Mouse (Mus musculus) lung, embryonic 15.5 days (tissue): Measurements from ENCODE around the gene C1qtnf12. TPM values are rescaled to one million over a fixed set of nuclear protein-coding genes. Genes with fewer than 3 reads are reported as not detected.
A peak's percentile ranks its signal among the peaks of the same experiment; 100 is the strongest.

ENCODE experiments used
- ATAC-seq: fragments of 200-750 bp; cut with Nextera tagmentation; 2 replicates; pipeline ENCODE4 v1.8.0; 2017; ENCODE audit warnings: moderate number of reproducible peaks, borderline replicate concordance; ENCODE audit not compliant: low FRiP score, low TSS enrichment; ENCODE audit errors: extremely low read depth
- H3K27ac ChIP-seq: fragments of 300-500 bp; sonication (generic); 2 replicates; pipeline ENCODE4 v1.5.1; 2015; ENCODE audit warnings: moderate library complexity, mild to moderate bottlenecking, inconsistent platforms
- H3K27me3 ChIP-seq: fragments of 300-500 bp; sonication (generic); 2 replicates; pipeline ENCODE4 v1.6.1; 2015; ENCODE audit warnings: inconsistent platforms
- H3K36me3 ChIP-seq: fragments of 300-500 bp; sonication (generic); 2 replicates; pipeline ENCODE4 v1.6.1; 2015; ENCODE audit warnings: inconsistent platforms
- H3K4me1 ChIP-seq: fragments of 300-500 bp; sonication (generic); 2 replicates; pipeline ENCODE4 v1.6.1; 2015; ENCODE audit warnings: inconsistent platforms
- H3K4me2 ChIP-seq: fragments of 300-500 bp; sonication (generic); 2 replicates; pipeline ENCODE4 v1.6.1; 2015; ENCODE audit warnings: inconsistent platforms, mild to moderate bottlenecking, moderate library complexity
- H3K4me3 ChIP-seq: fragments of 300-500 bp; sonication (generic); 2 replicates; pipeline ENCODE4 v1.5.1; 2015; ENCODE audit warnings: mild to moderate bottlenecking, inconsistent platforms
- H3K9ac ChIP-seq: fragments of 300-500 bp; sonication (generic); 2 replicates; pipeline ENCODE4 v1.6.1; 2015; ENCODE audit warnings: inconsistent platforms
- H3K9me3 ChIP-seq: fragments of 300-500 bp; sonication (generic); 2 replicates; pipeline ENCODE4 v1.6.1; 2016; ENCODE audit warnings: inconsistent platforms
- WGBS: fragments of 180-500 bp; shearing (Covaris S2); methylation state at CpG from one replicate; pipeline ENCODE4 v1.1.7; 2015; 5-methylcytosine and 5-hydroxymethylcytosine counted together
- polyA plus RNA-seq: library from polyadenylated mRNA; unstranded; fragments of >200 nt; fragmentation: Nextera tagmentation; extraction: Ambion mirVana; gene quantifications from 2 replicates; pipeline ENCODE4 v1.2.1, GENCODE M21; 2015

The C1qtnf12 gene
- polyA plus RNA-seq, 1 experiment from 2014 or later: 39.3 TPM

DNA sequence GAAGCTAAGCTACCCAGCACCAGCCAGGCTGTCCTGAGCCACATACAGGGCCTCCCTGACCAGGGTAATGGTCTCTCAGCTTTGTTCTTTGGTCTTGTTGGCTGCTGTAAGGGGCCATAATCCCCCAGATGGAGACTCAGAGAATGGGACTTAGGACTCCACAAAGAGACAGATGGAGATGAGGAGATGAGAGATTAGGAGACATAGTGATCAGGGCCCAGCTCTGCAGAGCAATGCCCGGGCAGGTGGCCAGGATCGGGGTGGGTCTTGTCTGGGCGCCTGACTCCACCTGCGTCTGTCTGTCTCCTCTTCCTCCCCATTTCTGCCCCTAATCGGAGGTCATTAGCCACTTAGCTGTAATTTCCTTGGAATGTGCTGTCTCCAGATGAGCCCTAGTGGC is 8.2 kb downstream of the C1qtnf12 start:
- Histone ChIP-seq H3K4me1 (no peaks in the 10 kb centered on the region), H3K4me2 (no peak overlapping the region), H3K27me3 (no peaks in the 10 kb centered on the region), H3K36me3 (peaks cover 9% of the 10 kb centered on the region; the same call in 1 of the 2 replicates), H3K9me3 (no peaks in the 10 kb centered on the region), H3K27ac (no peak overlapping the region), H3K9ac (no peak overlapping the region), H3K4me3 (no peak overlapping the region)
- no peak for ATAC-seq
- WGBS: 84% methylated on average over 5 of the region's 5 CpGs

- Histone ChIP-seq H3K27ac (no peak overlapping the region), H3K4me1 (no peaks in the 10 kb centered on the region), H3K36me3 (no peaks in the 10 kb centered on the region), H3K9ac (no peak overlapping the region), H3K27me3 (no peaks in the 10 kb centered on the region), H3K4me3 (no peak overlapping the region), H3K9me3 (no peaks in the 10 kb centered on the region), H3K4me2 (no peak overlapping the region)
- 74% methylated on average over 6 of the region's 6 CpGs for WGBS
- ATAC-seq: no peak
These were observed 10.5 kb downstream of the C1qtnf12 start for GRCm38 (mm10) chr4:155972651-155973050.

DNA sequence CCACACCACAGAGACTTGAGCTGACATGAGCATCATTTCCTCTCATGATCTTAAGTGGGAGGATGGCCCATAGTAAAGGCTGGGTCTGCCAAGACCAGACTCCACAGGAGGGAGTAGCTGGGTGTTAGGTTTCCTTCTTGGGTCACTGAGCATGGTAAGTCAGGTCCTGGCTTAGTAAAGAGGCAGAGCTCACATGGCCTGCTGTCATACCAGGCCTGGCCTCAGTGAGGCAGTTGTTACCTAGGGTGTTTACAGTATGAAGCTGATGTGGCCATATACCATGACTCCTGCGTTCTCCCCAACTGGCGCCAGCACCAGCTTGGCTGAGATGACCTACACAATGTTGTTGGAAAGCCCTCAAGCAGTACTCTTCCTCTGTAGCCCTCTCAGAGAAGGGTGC is 11.1 kb downstream of the C1qtnf12 start:
- Histone ChIP-seq H3K9me3 (no peaks in the 10 kb centered on the region), H3K4me3 (no peak overlapping the region), H3K27ac (no peak overlapping the region), H3K36me3 (no peaks in the 10 kb centered on the region), H3K4me2 (no peak overlapping the region), H3K9ac (no peak overlapping the region; the same call in 1 of the 2 replicates), H3K4me1 (no peaks in the 10 kb centered on the region), H3K27me3 (no peaks in the 10 kb centered on the region)
- 74% methylated on average over 2 of the region's 2 CpGs for WGBS
- ATAC-seq: no peak

- Histone ChIP-seq H3K4me2 (no peak overlapping the region), H3K4me3 (no peak overlapping the region), H3K36me3 (no peaks in the 10 kb centered on the region), H3K4me1 (no peaks in the 10 kb centered on the region), H3K9ac (no peak overlapping the region), H3K27me3 (no peaks in the 10 kb centered on the region), H3K27ac (no peak overlapping the region), H3K9me3 (no peaks in the 10 kb centered on the region)
- no peak for ATAC-seq
- WGBS: 72% methylated on average over 12 of the region's 12 CpGs
These were observed 19.4 kb downstream of the C1qtnf12 start for GRCm38 (mm10) chr4:155981436-155982082.

GRCm38 (mm10) chr4:155983788-155984187 is 21.7 kb downstream of the C1qtnf12 start:
- Histone ChIP-seq H3K9me3 (no peaks in the 10 kb centered on the region), H3K27ac (no peak overlapping the region), H3K36me3 (no peaks in the 10 kb centered on the region), H3K4me2 (no peak overlapping the region), H3K4me1 (no peaks in the 10 kb centered on the region), H3K27me3 (no peaks in the 10 kb centered on the region), H3K4me3 (no peak overlapping the region), H3K9ac (no peak overlapping the region)
- no peak for ATAC-seq
- 14% methylated on average over 2 of the region's 2 CpGs for WGBS

GRCm38 (mm10) chr4:155991211-155991907 is 29.2 kb downstream of the C1qtnf12 start:
- Histone ChIP-seq H3K4me2 (peak overlapping the region; percentile 97), H3K36me3 (peaks cover 2% of the 10 kb centered on the region; the same call in 1 of the 2 replicates), H3K27ac (peak overlapping the region; percentile 95), H3K4me3 (peak overlapping the region; percentile 87), H3K4me1 (peaks cover 32% of the 10 kb centered on the region), H3K9ac (peak overlapping the region; percentile 79), H3K27me3 (no peaks in the 10 kb centered on the region), H3K9me3 (no peaks in the 10 kb centered on the region)
- 84% methylated on average over 22 of the region's 22 CpGs for WGBS
- no peak for ATAC-seq

DNA sequence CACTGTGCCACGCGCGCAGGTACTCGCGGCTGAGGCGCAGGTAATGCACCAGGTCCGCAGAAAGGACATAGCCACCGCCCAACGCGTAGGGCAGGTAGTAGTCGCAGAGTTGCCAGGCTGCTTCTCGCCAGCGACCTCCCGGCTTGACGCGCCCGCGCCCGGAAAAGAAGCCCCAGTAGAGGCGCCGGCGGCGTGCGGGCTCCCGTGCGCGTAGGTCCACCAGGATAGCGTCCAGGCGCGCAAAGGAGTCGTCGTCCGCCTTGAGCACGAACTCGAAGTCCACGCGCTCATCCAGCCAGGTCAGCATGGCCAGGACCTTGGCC is 29.8 kb downstream of the C1qtnf12 start:
- 17% methylated on average over 37 of the region's 37 CpGs for WGBS
- no peaks in the 10 kb centered on the region for H3K27me3 ChIP-seq
- H3K9me3 ChIP-seq: no peaks in the 10 kb centered on the region
- peaks cover 32% of the 10 kb centered on the region for H3K4me1 ChIP-seq
- peak overlapping the region; percentile 79 for H3K9ac ChIP-seq
- H3K36me3 ChIP-seq: peaks cover 8% of the 10 kb centered on the region; the same call in 1 of the 2 replicates
- H3K4me2 ChIP-seq: peak overlapping the region; percentile 97
- peak overlapping the region; percentile 95 for H3K27ac ChIP-seq
- peak overlapping the region; percentile 87 for H3K4me3 ChIP-seq
- ATAC-seq: no peak

GRCm38 (mm10) chr4:155992241-155992905 is 30.3 kb downstream of the C1qtnf12 start, which contains the start of the genes B3galt6 and Sdf4:
B3galt6 (minus strand) TSS chr4:155992649.
Sdf4 (plus strand) TSS chr4:155992872.
- peak within 1 kb of the TSS; percentile 87 for H3K4me3 ChIP-seq
- peak; percentile 87 for ATAC-seq
- peaks cover 13% of the 10 kb centered on the region for H3K36me3 ChIP-seq
- no peaks in the 10 kb centered on the region for H3K27me3 ChIP-seq
- 1% methylated on average over 99 of the region's 99 CpGs for WGBS
- H3K9me3 ChIP-seq: no peaks in the 10 kb centered on the region
- H3K4me2 ChIP-seq: peak within 1 kb of the TSS; percentile 97
- peaks cover 32% of the 10 kb centered on the region for H3K4me1 ChIP-seq
- peak within 1 kb of the TSS; percentile 97 for H3K27ac ChIP-seq
- peak within 1 kb of the TSS; percentile 80 for H3K9ac ChIP-seq

GRCm38 (mm10) chr4:155992906-155993547 is 30.9 kb downstream of the C1qtnf12 start:
- peak overlapping the region; percentile 80 for H3K9ac ChIP-seq
- WGBS: under 1% methylated on average over 70 of the region's 70 CpGs
- H3K9me3 ChIP-seq: no peaks in the 10 kb centered on the region
- ATAC-seq: peak; percentile 89
- peaks cover 32% of the 10 kb centered on the region for H3K4me1 ChIP-seq
- peak overlapping the region; percentile 67 for H3K4me2 ChIP-seq
- peak overlapping the region; percentile 87 for H3K4me3 ChIP-seq
- H3K36me3 ChIP-seq: peaks cover 19% of the 10 kb centered on the region
- H3K27ac ChIP-seq: peak overlapping the region; percentile 97
- H3K27me3 ChIP-seq: no peaks in the 10 kb centered on the region

GRCm38 (mm10) chr4:155993606-155994005 is 31.5 kb downstream of the C1qtnf12 start:
- no peak for ATAC-seq
- whole genome bisulfite sequencing: 3% methylated on average over 15 of the region's 15 CpGs

DNA sequence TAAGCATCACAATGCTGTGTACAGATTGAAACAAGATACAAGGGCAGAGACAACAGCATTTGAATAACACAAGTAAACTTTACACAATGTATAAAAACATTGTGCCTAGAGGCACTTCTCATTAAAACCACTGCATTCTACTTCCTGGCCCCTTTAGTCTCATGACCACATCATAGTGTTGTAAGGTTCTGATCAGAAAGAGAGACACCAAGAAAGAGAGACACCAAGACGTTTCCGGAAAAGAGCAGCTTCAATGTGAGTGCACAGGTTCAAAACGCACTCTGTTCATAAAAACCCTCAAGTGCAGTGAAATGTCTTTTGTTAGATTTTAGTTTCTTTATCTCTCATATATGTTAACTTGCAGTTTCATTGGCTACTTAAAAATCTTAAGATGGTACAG is 42.0 kb downstream of the C1qtnf12 start:
- H3K27me3 ChIP-seq: no peaks in the 10 kb centered on the region
- H3K27ac ChIP-seq: no peak overlapping the region
- WGBS: 85% methylated on average over 3 of the region's 3 CpGs
- no peaks in the 10 kb centered on the region for H3K4me1 ChIP-seq
- H3K9me3 ChIP-seq: no peaks in the 10 kb centered on the region
- no peak overlapping the region for H3K4me3 ChIP-seq
- ATAC-seq: no peak
- no peak overlapping the region for H3K9ac ChIP-seq
- H3K36me3 ChIP-seq: peaks cover 87% of the 10 kb centered on the region
- no peak overlapping the region for H3K4me2 ChIP-seq

More at GRCm38 (mm10) chr4:155993606-155994005, 31.5 kb downstream of the C1qtnf12 start:
- H3K9me3 ChIP-seq: no peaks in the 10 kb centered on the region
- H3K36me3 ChIP-seq: peaks cover 24% of the 10 kb centered on the region
- peaks cover 32% of the 10 kb centered on the region for H3K4me1 ChIP-seq
- peak overlapping the region; percentile 67 for H3K4me2 ChIP-seq
- H3K27ac ChIP-seq: peak overlapping the region; percentile 97
- no peaks in the 10 kb centered on the region for H3K27me3 ChIP-seq
- H3K9ac ChIP-seq: peak overlapping the region; percentile 80
- H3K4me3 ChIP-seq: peak overlapping the region; percentile 87
